ENCODE assay signal across 35 mouse cellular contexts in genomic region chr10:107233825-107234224, GRCm38 (mm10). TPM values are rescaled to one million over a fixed set of nuclear protein-coding genes. Genes with fewer than 3 reads are reported as not detected.
"Had no signal": no experiment of that assay in that cellular context is flagged by ENCODE, and none has a peak within 500 bp of the region (broad histone marks: within the 10 kb centered on the region; RNA-seq: fewer than 3 reads in every experiment).

No protein-coding gene starts in this region.

- H3K4me3 ChIP-seq: heart, embryonic 12.5 days; heart, embryonic 13.5 days; heart, embryonic 15.5 days; hindbrain, embryonic 10.5 days; hindbrain, embryonic 12.5 days; hindbrain, embryonic 13.5 days; hindbrain, embryonic 15.5 days; intestine, embryonic 15.5 days; layer of hippocampus, adult 2 months; left cerebral cortex, adult 2 months had no signal

- H3K4me2 ChIP-seq: heart, embryonic 11.5 days; heart, embryonic 12.5 days; heart, embryonic 13.5 days; heart, embryonic 15.5 days; hindbrain, embryonic 12.5 days; hindbrain, embryonic 13.5 days; hindbrain, embryonic 14.5 days; hindbrain, embryonic 15.5 days; intestine, embryonic 15.5 days had no signal

- H3K36me3 ChIP-seq: heart, embryonic 12.5 days; heart, embryonic 13.5 days; heart, embryonic 15.5 days; hindbrain, embryonic 10.5 days; hindbrain, embryonic 12.5 days; hindbrain, embryonic 13.5 days; hindbrain, embryonic 15.5 days; intestine, embryonic 15.5 days had no signal

- H3K4me1 ChIP-seq: heart, embryonic 12.5 days; heart, embryonic 13.5 days; heart, embryonic 15.5 days; hindbrain, embryonic 10.5 days; hindbrain, embryonic 12.5 days; hindbrain, embryonic 13.5 days; hindbrain, embryonic 15.5 days; intestine, embryonic 15.5 days had no signal

- DNase-seq: heart, postnatal 10 days; heart, postnatal 14 days; heart, postnatal 36 days; heart, postnatal 4 days; kidney, adult 11 months; kidney, adult 18-20 months; kidney, adult 2 months; kidney, adult 8-10 months; kidney, adult 9 months; kidney, postnatal 10 days; kidney, postnatal 14 days; kidney, postnatal 25 days; kidney, postnatal 36 days; kidney, postnatal 4 days; layer of hippocampus, adult 9-11 months; layer of hippocampus, postnatal 36 days had no signal

- H3K27ac ChIP-seq: heart, embryonic 13.5 days; heart, embryonic 15.5 days; hindbrain, embryonic 10.5 days; hindbrain, embryonic 12.5 days; hindbrain, embryonic 13.5 days; hindbrain, embryonic 14.5 days; hindbrain, embryonic 15.5 days; hindbrain, postnatal 0 days; intestine, embryonic 15.5 days; kidney, postnatal 0 days; layer of hippocampus, adult 2 months; left cerebral cortex, adult 2 months had no signal

- ATAC-seq: hindbrain, embryonic 16.5 days; hindbrain, postnatal 0 days; inflammation-experienced regulatory T-cells, adult 6 months; intestine, embryonic 15.5 days; intestine, embryonic 16.5 days; intestine, postnatal 0 days had no signal

- H3K9me3 ChIP-seq: heart, embryonic 12.5 days; heart, embryonic 13.5 days; heart, embryonic 15.5 days; hindbrain, embryonic 10.5 days; hindbrain, embryonic 12.5 days; hindbrain, embryonic 13.5 days; hindbrain, embryonic 15.5 days; intestine, embryonic 15.5 days had no signal

- H3K9ac ChIP-seq: heart, embryonic 12.5 days; heart, embryonic 13.5 days; heart, embryonic 15.5 days; hindbrain, embryonic 12.5 days; hindbrain, embryonic 13.5 days; hindbrain, embryonic 14.5 days; hindbrain, embryonic 15.5 days; intestine, embryonic 15.5 days had no signal

- H3K27me3 ChIP-seq: heart, embryonic 12.5 days; heart, embryonic 13.5 days; heart, embryonic 15.5 days; hindbrain, embryonic 12.5 days; hindbrain, embryonic 13.5 days; hindbrain, embryonic 15.5 days; intestine, embryonic 15.5 days had no signal

RNA-seq across cellular contexts. Expression of gene Lin7a, which starts 37.7 kb away (rescaled TPM):
- total RNA-seq: hematopoietic stem cell, adult 5-6 weeks had no signal
